Mouse (Mus musculus) spleen, adult 2 months (tissue): ENCODE measurements around the gene Ncoa3.

Experiments
- CTCF ChIP-seq: fragments of 200-500 bp; IDR thresholded peaks from 2 replicates; pipeline ENCODE4 v1.5.1; 2011; ENCODE audit warnings: mild to moderate bottlenecking, inconsistent platforms; ENCODE audit not compliant: insufficient read depth, insufficient read length, insufficient replicate concordance; ENCODE audit errors: extremely low read depth
- POLR2A ChIP-seq: fragments of 200-500 bp; IDR thresholded peaks from 2 replicates; pipeline ENCODE4 v1.6.1; 2011; ENCODE audit warnings: low read depth, low read length, inconsistent platforms

DNA sequence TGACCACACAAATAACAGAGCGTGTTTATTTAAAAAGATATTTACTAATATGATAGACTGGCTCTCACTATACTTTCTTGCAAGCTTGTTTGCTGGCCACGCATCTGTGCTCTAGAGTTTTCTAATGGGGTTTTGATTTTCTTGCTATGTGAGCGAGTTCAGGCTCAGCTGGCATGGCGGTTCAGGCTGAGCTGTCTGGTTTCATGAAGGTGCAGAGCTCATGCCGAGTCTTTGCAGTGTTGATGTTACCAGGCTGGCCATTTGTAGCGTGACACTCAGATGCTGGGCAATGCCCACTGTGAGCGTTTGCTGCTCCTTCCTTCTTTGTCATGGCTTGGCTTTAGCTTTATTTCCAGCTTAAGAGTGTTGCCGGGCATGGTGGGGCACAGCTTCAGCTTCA lies 70.0 kb downstream of the Ncoa3 start:
- TF ChIP-seq CTCF (no peak), POLR2A (no peak)
